Mouse (Mus musculus) liver, postnatal 0 days (tissue): ENCODE data around the gene Tmem120a.

Experiments
- CTCF ChIP-seq: sonication (generic); IDR thresholded peaks from 2 replicates; pipeline ENCODE4 v1.5.1; 2016; ENCODE audit warnings: antibody characterized with exemption, low read depth
- EP300 ChIP-seq: IDR thresholded peaks from 2 replicates; pipeline ENCODE4 v1.6.1; 2016; ENCODE audit warnings: antibody characterized with exemption, low read depth, mild to moderate bottlenecking

GRCm38 (mm10) chr5:135730916-135731315 lies 13.3 kb downstream of the Tmem120a start:
- TF ChIP-seq EP300, result no peak
- TF ChIP-seq CTCF, result no peak
